In genomic region chr1:137928522-137928921, GRCm38 (mm10) we compare ENCODE assay signal across 10 mouse cellular contexts.
DNase-seq lines count a peak whose midpoint lies in the region; ATAC-seq and TF ChIP-seq lines count a peak whose summit lies in the region.
"Had no signal": no experiment of that assay in that cellular context is flagged by ENCODE, and none has a peak within 500 bp of the region (broad histone marks: within the 10 kb centered on the region; RNA-seq: fewer than 3 reads in every experiment).

No protein-coding gene starts in this region.

- no peaks in the 10 kb centered on the region for H3K27me3 ChIP-seq in CH12.LX (replicated peaks)
- H3K27me3 ChIP-seq in forebrain, embryonic 12.5 days = no peaks in the 10 kb centered on the region
- no peaks in the 10 kb centered on the region for H3K27me3 ChIP-seq in hindbrain, embryonic 16.5 days (replicated peaks; ENCODE audit: control insufficient read depth, insufficient read depth, low read length)
- no peaks in the 10 kb centered on the region for H3K27me3 ChIP-seq in midbrain, embryonic 12.5 days
- H3K27me3 ChIP-seq: Patski had no signal

- in situ Hi-C loops in CH12.LX (cut with MboI; ENCODE audit: low pct_ligation_motif_present, low pct_unique_long_range_greater_than_20kb, low sequenced_read_pairs) = no loop called here

- H3K4me2 ChIP-seq in CH12.LX (ENCODE audit: insufficient read depth, low read depth, poor library complexity, severe bottlenecking) = peak overlapping the region; percentile 17; the same call in 1 of the 2 replicates
- H3K4me2 ChIP-seq in forebrain, embryonic 12.5 days = peak overlapping the region; percentile 16
- peak overlapping the region; percentile 17 for H3K4me2 ChIP-seq in hindbrain, embryonic 16.5 days (ENCODE audit: low read length)
- peak overlapping the region; percentile 32 for H3K4me2 ChIP-seq in midbrain, embryonic 12.5 days (replicated peaks)

- TF ChIP-seq POLR2A in CH12.LX (IDR thresholded peaks at IDR 0.05; ENCODE audit: low read depth, low read length) = no peak
- TF ChIP-seq POLR2A in brain, embryonic 14.5 days (IDR thresholded peaks at IDR 0.05; ENCODE audit: borderline replicate concordance, extremely low read depth, insufficient read depth, insufficient read length, poor library complexity, severe bottlenecking) = no peak

- no peak for DNase-seq in CH12.LX (ENCODE audit: extremely low read depth)
- peak; percentile 89 for DNase-seq in brain, embryonic 14.5 days (ENCODE audit: low read depth)
- no peak for DNase-seq in layer of hippocampus, postnatal 14 days (ENCODE audit: low spot score in 2 of 2)
- DNase-seq in frontal cortex, postnatal 10 days (ENCODE audit: low spot score in 2 of 2) = no peak
- no peak for DNase-seq in left cerebral cortex, adult 11 months (ENCODE audit: low spot score)

- ATAC-seq in forebrain, embryonic 12.5 days (ENCODE audit: low FRiP score) = peak; percentile 62
- ATAC-seq in hindbrain, embryonic 16.5 days = peak; percentile 80
- peak; percentile 76 for ATAC-seq in midbrain, embryonic 12.5 days (ENCODE audit: low FRiP score, low read depth)
- ATAC-seq: Patski had no signal

- TF ChIP-seq RAD21 in CH12.LX (IDR thresholded peaks at IDR 0.05; ENCODE audit: low read depth, low read length) = no peak

- H3K36me3 ChIP-seq in CH12.LX (replicated peaks in 1 of 2; ENCODE audit: control insufficient read depth in 1 of 2, insufficient read depth in 1 of 2, low read length in 1 of 2) = peaks cover 0 to 16% of the 10 kb centered on the region in 2 experiments
- H3K36me3 ChIP-seq in forebrain, embryonic 12.5 days (replicated peaks) = peaks cover 33% of the 10 kb centered on the region
- peaks cover 7% of the 10 kb centered on the region; the same call in 1 of the 2 replicates for H3K36me3 ChIP-seq in hindbrain, embryonic 16.5 days (ENCODE audit: control insufficient read depth, insufficient read depth, low read length)
- H3K36me3 ChIP-seq in midbrain, embryonic 12.5 days = peaks cover 26% of the 10 kb centered on the region

- H3K9ac ChIP-seq in CH12.LX (ENCODE audit: insufficient read depth, low read depth) = peak overlapping the region; percentile 70
- peak overlapping the region; percentile 36; the same call in 1 of the 2 replicates for H3K9ac ChIP-seq in forebrain, embryonic 12.5 days
- peak overlapping the region; percentile 35; the same call in 1 of the 2 replicates for H3K9ac ChIP-seq in hindbrain, embryonic 16.5 days (ENCODE audit: low read depth, low read length)
- H3K9ac ChIP-seq in midbrain, embryonic 12.5 days (replicated peaks) = peak overlapping the region; percentile 31; the same call in 1 of the 2 replicates

- H3K4me3 ChIP-seq in CH12.LX (replicated peaks in 1 of 3; ENCODE audit: low read depth in 2 of 3, low read length in 2 of 3, poor library complexity in 1 of 3) = no peak overlapping the region
- no peak overlapping the region for H3K4me3 ChIP-seq in forebrain, embryonic 12.5 days (replicated peaks)
- no peak overlapping the region for H3K4me3 ChIP-seq in hindbrain, embryonic 16.5 days (ENCODE audit: low read length)
- no peak overlapping the region for H3K4me3 ChIP-seq in midbrain, embryonic 12.5 days
- H3K4me3 ChIP-seq: heart, adult 2 months had no signal

- H3K4me1 ChIP-seq in CH12.LX (ENCODE audit: control insufficient read depth in 1 of 2, insufficient read depth in 2 of 2) = peaks cover 6 to 45% of the 10 kb centered on the region in 2 experiments; a peak in 3 of 4 replicates
- H3K4me1 ChIP-seq in forebrain, embryonic 12.5 days = peaks cover 44% of the 10 kb centered on the region
- H3K4me1 ChIP-seq in hindbrain, embryonic 16.5 days (ENCODE audit: control insufficient read depth, insufficient read depth, low read depth, low read length) = peaks cover 26% of the 10 kb centered on the region
- H3K4me1 ChIP-seq in midbrain, embryonic 12.5 days = peaks cover 39% of the 10 kb centered on the region

- H3K79me2 ChIP-seq in CH12.LX (replicated peaks; ENCODE audit: control insufficient read depth, extremely low read depth, insufficient read depth, poor library complexity, severe bottlenecking) = peaks cover 2% of the 10 kb centered on the region

- H3K9me3 ChIP-seq in CH12.LX (replicated peaks; ENCODE audit: low read length) = no peaks in the 10 kb centered on the region
- H3K9me3 ChIP-seq in forebrain, embryonic 12.5 days = no peaks in the 10 kb centered on the region
- H3K9me3 ChIP-seq in hindbrain, embryonic 16.5 days (ENCODE audit: control insufficient read depth, low read length) = no peaks in the 10 kb centered on the region
- H3K9me3 ChIP-seq in midbrain, embryonic 12.5 days = no peaks in the 10 kb centered on the region

- dilution Hi-C loops in CH12.LX (cut with MboI; ENCODE audit: extremely low pct_ligation_motif_present, extremely low pct_unique_long_range_greater_than_20kb, low sequenced_read_pairs) = no loop called here

- H3K27ac ChIP-seq in CH12.LX (ENCODE audit: insufficient read depth, low read depth) = peak overlapping the region; percentile 84
- peak overlapping the region; percentile 92 for H3K27ac ChIP-seq in forebrain, embryonic 12.5 days
- H3K27ac ChIP-seq in hindbrain, embryonic 16.5 days (ENCODE audit: low read depth, low read length) = peak overlapping the region; percentile 79
- peak overlapping the region; percentile 93 for H3K27ac ChIP-seq in midbrain, embryonic 12.5 days (replicated peaks)
- H3K27ac ChIP-seq: heart, adult 2 months had no signal

- 9% methylated on average over 6 of the region's 6 CpGs for WGBS in forebrain, embryonic 12.5 days
- WGBS in hindbrain, embryonic 16.5 days = 10% methylated on average over 6 of the region's 6 CpGs
- WGBS in midbrain, embryonic 12.5 days = 12% methylated on average over 6 of the region's 6 CpGs

- no peak for TF ChIP-seq CTCF in CH12.LX (conservative IDR thresholded peaks at IDR 0.05 in 1 of 2, IDR thresholded peaks at IDR 0.05 in 1 of 2; ENCODE audit: low read depth in 2 of 2, low read length in 2 of 2)
- no peak for TF ChIP-seq CTCF in brain, embryonic 14.5 days (IDR thresholded peaks at IDR 0.05; ENCODE audit: borderline replicate concordance, extremely low read depth, insufficient read depth, insufficient read length)

- no peak for TF ChIP-seq EP300 in CH12.LX (IDR thresholded peaks at IDR 0.05; ENCODE audit: low read length)

TF ChIP-seq in CH12.LX, 34 proteins besides CTCF, POLR2A, EP300 and RAD21:
- TF ChIP-seq USF2 (conservative IDR thresholded peaks at IDR 0.05; ENCODE audit: low read depth, low read length) (no peak), USF1 (IDR thresholded peaks at IDR 0.05; ENCODE audit: low read depth, low read length) (no peak), TCF12 (IDR thresholded peaks at IDR 0.05; ENCODE audit: low read depth, low read length) (no peak), E2F4 (IDR thresholded peaks at IDR 0.05; ENCODE audit: insufficient replicate concordance, low read depth, low read length) (no peak)
